Mouse (Mus musculus): Measurements from ENCODE around the gene Tyk2.
A peak's percentile ranks its signal among the peaks of the same experiment; 100 is the strongest.

The Tyk2 gene

GRCm38 (mm10) chr9:21131059-21131956 lies at the start of gene Tyk2:
Tyk2 (minus strand) TSS chr9:21131243.
- peak; percentile 83 for DNase-seq (ENCODE audit: low spot score)

DNA sequence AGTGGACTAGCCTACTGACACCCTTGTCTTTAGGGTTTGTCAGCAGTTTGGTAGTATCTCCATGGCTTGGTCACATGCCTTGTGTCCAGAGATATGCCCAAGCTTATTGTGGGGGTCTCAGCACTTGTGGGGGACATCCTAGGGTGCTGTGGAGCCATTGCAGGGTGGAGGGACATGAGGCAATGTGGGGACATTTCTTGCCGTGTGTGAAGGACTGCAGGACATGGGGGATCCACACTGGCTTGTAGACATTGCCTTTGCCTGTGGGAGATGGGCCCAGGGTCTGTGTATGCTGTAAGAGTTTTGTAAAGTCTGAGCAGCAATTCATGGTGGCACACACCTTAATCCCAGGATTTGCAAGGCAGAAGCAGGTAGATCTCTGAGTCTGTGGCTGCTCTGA lies 49.8 kb upstream of the Tyk2 start:
- no peak for DNase-seq (ENCODE audit: low spot score)

DNA sequence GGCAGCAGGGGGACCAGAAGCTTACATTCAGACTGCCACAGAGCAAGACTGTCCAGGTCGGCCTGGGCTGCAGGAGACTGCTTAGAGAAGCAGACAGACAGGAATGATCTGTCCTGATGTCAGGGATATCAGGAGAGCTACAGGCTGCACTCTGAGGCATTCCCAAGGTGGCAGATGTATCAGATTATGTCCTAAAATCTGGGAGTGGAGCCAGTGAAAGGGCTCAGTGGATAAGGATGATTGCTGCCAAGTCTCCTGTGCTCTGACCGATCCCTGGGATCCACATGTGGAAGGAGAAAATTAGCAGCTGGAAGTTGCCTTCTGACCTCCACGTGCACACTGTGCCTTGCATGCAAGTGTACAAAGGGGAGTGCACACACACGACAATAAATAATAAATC lies 49.4 kb upstream of the Tyk2 start:
- no peak for DNase-seq (ENCODE audit: low spot score)

DNA sequence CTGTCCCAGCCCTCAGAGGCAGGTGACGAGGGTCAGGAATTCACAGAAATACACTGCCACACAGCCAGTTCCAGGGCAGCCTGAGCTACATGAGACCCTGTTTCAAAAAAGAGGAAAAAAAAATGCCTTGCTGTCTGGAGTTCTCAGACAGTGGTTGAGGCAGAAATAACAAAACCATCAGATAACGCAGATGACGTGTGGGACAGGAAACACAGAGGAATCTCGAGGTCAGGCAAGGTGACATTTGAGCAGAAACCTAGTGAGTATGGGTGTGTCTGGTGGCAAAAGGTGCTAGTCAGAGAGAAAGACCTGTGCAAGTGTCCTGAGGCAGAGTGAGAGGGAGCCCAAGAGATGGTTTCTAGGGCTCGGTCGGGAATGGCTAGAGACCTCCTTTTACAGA lies 41.3 kb upstream of the Tyk2 start:
- DNase-seq (ENCODE audit: low spot score), result no peak

GRCm38 (mm10) chr9:21169157-21169556 lies 38.1 kb upstream of the Tyk2 start:
- no peak for DNase-seq (ENCODE audit: low spot score)

DNA sequence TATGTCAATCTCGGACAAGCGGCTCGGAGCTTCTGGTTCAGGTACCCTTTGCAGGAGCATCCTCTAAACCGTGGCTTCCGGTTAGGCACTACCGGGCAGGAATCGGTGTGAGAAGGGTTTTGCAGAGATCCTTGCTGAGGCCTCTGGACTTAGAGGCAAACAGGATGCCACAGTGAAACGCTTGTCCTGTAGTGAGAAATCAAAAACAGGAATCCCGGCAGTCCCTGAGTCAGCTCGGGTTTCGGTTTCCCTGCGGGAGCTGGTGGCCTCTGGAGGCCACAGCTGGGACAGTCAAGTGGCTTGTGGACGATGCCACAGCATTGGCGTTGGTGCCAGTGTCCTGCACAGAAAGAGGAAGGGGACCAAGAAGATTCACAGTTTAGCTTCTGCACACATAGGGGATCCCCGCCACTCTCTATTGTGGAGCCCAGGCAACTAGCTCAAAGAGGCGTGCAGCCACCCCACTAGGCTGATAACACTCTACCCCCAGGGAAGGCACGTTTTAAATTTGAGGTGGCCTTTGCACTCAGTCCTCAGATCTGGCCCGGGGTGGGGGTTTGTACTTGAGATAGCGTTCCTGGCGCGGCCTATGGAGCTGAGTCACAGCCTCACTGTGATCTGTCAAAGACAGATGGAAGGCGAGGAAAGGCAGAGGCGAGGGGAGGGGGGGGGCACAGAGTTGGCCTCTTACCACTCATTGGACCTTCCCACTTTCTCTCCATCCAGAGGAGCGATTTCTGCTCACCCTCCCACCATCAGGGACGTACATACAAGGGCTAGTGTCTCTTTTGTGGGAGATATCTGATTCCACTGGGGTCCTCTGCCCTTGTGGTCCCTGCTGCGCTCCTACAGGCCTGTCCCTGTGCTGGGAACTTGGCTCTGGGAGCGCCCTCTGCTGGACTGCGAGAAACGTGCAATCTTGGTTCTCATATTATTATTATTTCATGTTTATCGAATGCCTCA lies 37.4 kb upstream of the Tyk2 start:
- DNase-seq (ENCODE audit: low spot score), result peak; percentile 84

DNA sequence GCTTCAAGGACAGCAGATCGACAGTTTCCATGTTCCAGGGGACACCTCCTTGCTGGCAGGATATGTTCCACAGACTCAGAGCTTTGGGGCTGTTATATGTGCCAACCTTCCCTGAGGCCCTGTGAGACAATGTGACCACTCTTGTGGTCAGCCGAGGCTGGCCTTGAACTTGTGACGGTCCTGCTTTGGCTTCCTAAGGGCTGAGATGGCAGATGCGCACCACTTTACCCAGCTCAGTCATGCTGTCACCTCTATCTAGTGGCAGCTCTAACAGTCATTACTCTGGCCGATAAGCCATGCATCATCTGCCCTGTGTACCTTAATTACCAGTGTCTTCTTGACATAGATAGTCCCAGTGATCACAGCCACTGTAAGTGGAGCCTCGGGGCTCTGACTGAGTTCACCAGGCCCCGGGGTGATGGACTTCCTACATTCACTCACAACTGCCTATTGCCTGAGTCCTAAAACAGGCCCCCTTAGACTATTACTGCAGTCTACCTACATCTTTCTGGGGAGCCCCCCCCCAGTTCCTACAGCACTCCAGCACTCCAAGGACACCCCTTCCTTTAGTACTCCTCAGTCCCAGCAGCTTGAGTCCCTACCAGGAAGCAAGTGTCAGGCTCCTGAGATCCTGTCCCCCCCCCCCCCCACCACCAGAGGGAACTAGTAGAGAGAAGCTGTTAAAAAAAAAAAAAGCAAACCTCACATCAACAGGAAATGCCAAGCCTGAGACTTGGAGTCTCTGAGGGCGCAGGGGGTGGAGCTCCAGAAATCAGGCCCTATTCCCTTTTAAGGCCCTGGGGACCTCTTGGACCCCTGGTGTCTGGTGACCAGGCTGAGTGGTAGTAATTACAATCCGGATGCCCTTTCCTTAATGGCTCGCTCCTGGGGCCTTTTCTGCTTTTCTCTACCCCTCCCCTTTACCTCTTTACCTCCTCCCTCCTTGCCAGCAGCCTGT lies 36.4 kb upstream of the Tyk2 start:
- DNase-seq (ENCODE audit: low spot score), result no peak

- no peak for DNase-seq (ENCODE audit: low spot score)
Observed at GRCm38 (mm10) chr9:21166516-21166915, 35.5 kb upstream of the Tyk2 start.

GRCm38 (mm10) chr9:21165952-21166451 lies 35.0 kb upstream of the Tyk2 start:
- no peak for DNase-seq (ENCODE audit: low spot score)

- DNase-seq (ENCODE audit: low spot score), result no peak
Observed at GRCm38 (mm10) chr9:21165041-21165951, 34.3 kb upstream of the Tyk2 start, which contains the start of gene Pde4a. Pde4a (plus strand) TSS chr9:21165714.

- DNase-seq (ENCODE audit: low spot score), result no peak
Observed at GRCm38 (mm10) chr9:21164072-21164471, 33.0 kb upstream of the Tyk2 start.

GRCm38 (mm10) chr9:21163086-21164050 lies 32.3 kb upstream of the Tyk2 start:
- DNase-seq (ENCODE audit: low spot score), result no peak

DNA sequence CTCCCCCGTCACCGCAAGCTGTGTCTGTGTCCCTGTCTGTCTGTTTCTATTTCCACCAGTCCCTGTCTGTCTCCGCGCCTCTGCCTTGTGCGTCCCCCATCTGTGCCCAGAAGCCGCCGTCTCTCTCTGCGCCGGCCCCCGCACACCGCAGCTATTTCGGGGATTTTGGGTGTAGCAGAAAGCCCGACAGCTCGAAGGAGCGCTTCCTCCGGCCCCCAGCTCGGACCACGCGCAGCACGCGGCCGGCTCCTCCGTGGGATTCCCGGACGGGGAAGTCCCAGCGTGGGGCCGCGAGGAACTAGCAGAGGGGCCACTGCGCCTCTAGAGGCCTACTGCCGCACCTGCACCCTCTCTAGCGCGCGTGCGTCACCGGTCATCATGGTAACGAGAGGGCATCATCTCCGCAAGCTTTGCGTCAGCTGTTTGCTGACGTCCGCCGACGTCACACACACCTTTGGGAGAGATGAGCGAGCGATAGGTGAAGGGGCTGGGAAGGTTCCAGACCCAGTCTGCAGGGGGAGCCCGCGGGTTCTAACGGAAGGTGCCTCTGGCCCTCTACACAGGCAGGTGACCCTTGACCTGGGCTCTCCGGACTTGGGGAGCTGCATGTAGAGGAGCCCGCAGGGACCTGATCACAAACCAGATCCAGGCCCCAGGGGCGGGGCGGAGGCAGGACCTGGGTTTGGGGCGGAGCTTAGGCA lies 30.3 kb upstream of the Tyk2 start:
- peak; percentile 79 for DNase-seq (ENCODE audit: low spot score)

- DNase-seq (ENCODE audit: low spot score), result no peak
Observed at GRCm38 (mm10) chr9:21154787-21155186, 23.7 kb upstream of the Tyk2 start.

DNA sequence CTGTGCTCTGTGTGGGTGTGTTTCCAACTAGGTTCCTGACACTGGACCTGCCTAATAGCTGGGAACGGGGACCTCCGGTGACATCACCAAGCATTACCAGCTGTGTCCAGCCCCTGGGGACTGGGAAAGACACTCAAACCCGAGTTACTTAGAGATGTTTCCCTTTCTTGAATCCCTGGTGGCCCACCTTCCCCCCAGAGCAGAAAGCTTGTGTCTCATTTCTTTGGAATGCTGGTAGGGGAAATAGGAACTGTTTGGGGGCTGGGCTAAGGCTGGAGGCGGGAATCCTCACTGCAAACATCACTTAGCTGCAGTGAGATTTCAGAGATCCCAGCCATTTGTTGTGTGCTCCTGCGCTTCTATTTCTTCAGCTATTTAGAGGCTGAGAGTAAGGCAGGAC lies 22.8 kb upstream of the Tyk2 start:
- no peak for DNase-seq (ENCODE audit: low spot score)

DNA sequence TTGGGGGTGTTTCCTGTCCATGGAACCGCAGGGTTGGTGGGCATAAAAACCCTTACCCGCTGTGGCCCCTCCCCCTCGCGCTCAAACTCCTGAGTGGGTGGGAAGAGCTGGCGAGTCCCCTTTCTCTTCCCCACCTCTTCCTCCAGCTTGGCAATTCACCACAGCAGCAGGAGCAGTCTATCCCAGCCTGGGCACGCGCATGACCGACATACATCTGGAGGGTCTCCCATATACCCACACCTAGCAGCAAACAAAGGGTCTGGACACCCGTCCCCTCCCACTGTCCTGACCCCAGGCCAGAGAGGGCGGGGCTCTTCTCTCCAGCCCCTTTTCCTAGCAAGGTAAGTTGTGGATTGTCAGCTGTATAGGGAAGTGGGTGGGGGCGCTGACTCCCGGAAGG lies 22.3 kb upstream of the Tyk2 start:
- DNase-seq (ENCODE audit: low spot score), result no peak

DNA sequence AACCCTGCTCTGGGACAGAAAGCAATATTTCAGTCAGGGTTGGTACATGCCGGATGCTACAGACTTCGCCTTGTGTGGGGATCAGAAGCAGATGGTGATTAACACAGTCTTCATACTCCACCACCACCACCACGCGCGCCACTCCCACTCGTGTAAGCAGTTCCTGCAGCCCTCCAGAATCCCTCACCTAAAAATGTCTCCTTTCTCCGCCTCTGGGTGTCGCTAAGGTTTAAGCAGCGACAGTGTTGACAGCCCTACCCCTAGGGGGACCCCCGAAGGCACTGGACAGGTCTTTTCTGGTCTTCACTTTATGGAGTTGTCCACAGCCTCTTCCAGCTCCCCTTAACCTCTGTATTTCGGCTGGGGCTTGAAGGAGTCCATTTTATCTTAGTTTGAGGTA lies 21.7 kb upstream of the Tyk2 start:
- DNase-seq (ENCODE audit: low spot score), result no peak

GRCm38 (mm10) chr9:21149654-21150419 lies 18.8 kb upstream of the Tyk2 start, which contains the start of gene Cdc37:
Cdc37 (minus strand) TSS chr9:21149982.
- DNase-seq (ENCODE audit: low spot score), result peak; percentile 89

All from c-Kit-positive CD71-positive TER-119-positive erythroid progenitor cells, embryonic 14.5 days (primary cell).